Mouse (Mus musculus) neural tube, embryonic 11.5 days (tissue): Measurements from ENCODE around the gene Lrrk1. TPM values are rescaled to one million over a fixed set of nuclear protein-coding genes. Genes with fewer than 3 reads are reported as not detected.

ENCODE experiments used
- ATAC-seq: fragments of 200-750 bp; cut with Nextera tagmentation; 2 replicates; pipeline ENCODE4 v1.8.0; 2017; ENCODE audit warnings: moderate number of reproducible peaks, mild to moderate bottlenecking, moderate TSS enrichment, moderate library complexity; ENCODE audit not compliant: insufficient read depth, low FRiP score, low TSS enrichment
- DNase-seq: peaks from one replicate; pipeline ENCODE4 v3.0.0-alpha.2; 2015; ENCODE audit warnings: low spot score
- H3K27ac ChIP-seq: fragments of 300-500 bp; sonication (generic); 2 replicates; pipeline ENCODE4 v1.5.1; 2014; ENCODE audit warnings: low read depth, mild to moderate bottlenecking, low read length
- H3K27me3 ChIP-seq: fragments of 300-500 bp; sonication (generic); 2 replicates; pipeline ENCODE4 v1.6.1; 2014; ENCODE audit warnings: mild to moderate bottlenecking, low read length, mixed read lengths; ENCODE audit not compliant: control insufficient read depth, insufficient read depth
- H3K36me3 ChIP-seq: fragments of 300-500 bp; sonication (generic); 2 replicates; pipeline ENCODE4 v1.6.1; 2014; ENCODE audit warnings: mild to moderate bottlenecking, low read length, moderate library complexity, mixed read lengths; ENCODE audit not compliant: control insufficient read depth, insufficient read depth
- H3K4me1 ChIP-seq: fragments of 300-500 bp; sonication (generic); 2 replicates; pipeline ENCODE4 v1.6.1; 2014; ENCODE audit warnings: low read length, mixed read lengths; ENCODE audit not compliant: control insufficient read depth, insufficient read depth
- H3K4me2 ChIP-seq: fragments of 300-500 bp; sonication (generic); 2 replicates; pipeline ENCODE4 v1.6.1; 2014; ENCODE audit warnings: low read depth, mild to moderate bottlenecking, moderate library complexity
- H3K4me3 ChIP-seq: fragments of 300-500 bp; sonication (generic); 2 replicates; pipeline ENCODE4 v1.5.1; 2014; ENCODE audit warnings: low read depth, low read length
- H3K9ac ChIP-seq: fragments of 300-500 bp; sonication (generic); 2 replicates; pipeline ENCODE4 v1.6.1; 2014; ENCODE audit warnings: mild to moderate bottlenecking, low read length
- H3K9me3 ChIP-seq: fragments of 300-500 bp; sonication (generic); 2 replicates; pipeline ENCODE4 v1.6.1; 2016; ENCODE audit warnings: low read length; ENCODE audit not compliant: control insufficient read depth
- WGBS: fragments of 180-500 bp; shearing (Covaris S2); extraction: QIAGEN DNeasy Blood & Tissue Kit; methylation state at CpG from one replicate; pipeline ENCODE4 v1.1.7; 2014; 5-methylcytosine and 5-hydroxymethylcytosine counted together
- polyA plus RNA-seq: library from polyadenylated mRNA; unstranded; fragments of >200 nt; fragmentation: Nextera tagmentation; extraction: Ambion mirVana; gene quantifications from 2 replicates; pipeline ENCODE4 v1.2.1, GENCODE M21; 2014

Lrrk1 gene
- polyA plus RNA-seq, 1 experiment from 2014 or later, result 7.0 TPM

- no peaks in the 10 kb centered on the region for H3K36me3 ChIP-seq
- no peak overlapping the region for H3K4me3 ChIP-seq
- ATAC-seq (no peak), DNase-seq (no peak)
- no peak overlapping the region for H3K4me2 ChIP-seq
- H3K9me3 ChIP-seq, result no peaks in the 10 kb centered on the region
- H3K9ac ChIP-seq, result no peak overlapping the region
- no peaks in the 10 kb centered on the region for H3K4me1 ChIP-seq
- H3K27me3 ChIP-seq, result no peaks in the 10 kb centered on the region
- H3K27ac ChIP-seq, result no peak overlapping the region
- WGBS, result 89% methylated on average over 8 of the region's 8 CpGs
Observed at GRCm38 (mm10) chr7:66304993-66305713, 83.0 kb downstream of the Lrrk1 start.

GRCm38 (mm10) chr7:66303922-66304660 lies 84.1 kb downstream of the Lrrk1 start:
- Histone ChIP-seq H3K27ac (no peak overlapping the region), H3K4me3 (no peak overlapping the region), H3K9ac (no peak overlapping the region), H3K9me3 (no peaks in the 10 kb centered on the region), H3K4me1 (no peaks in the 10 kb centered on the region), H3K27me3 (no peaks in the 10 kb centered on the region), H3K4me2 (no peak overlapping the region), H3K36me3 (no peaks in the 10 kb centered on the region)
- whole genome bisulfite sequencing, result 89% methylated on average over 14 of the region's 14 CpGs
- ATAC-seq (no peak), DNase-seq (no peak)

GRCm38 (mm10) chr7:66301486-66301885 lies 86.7 kb downstream of the Lrrk1 start:
- H3K36me3 ChIP-seq, result no peaks in the 10 kb centered on the region
- H3K9ac ChIP-seq, result no peak overlapping the region
- H3K4me2 ChIP-seq, result no peak overlapping the region
- no peaks in the 10 kb centered on the region for H3K9me3 ChIP-seq
- no peak overlapping the region for H3K4me3 ChIP-seq
- H3K27ac ChIP-seq, result no peak overlapping the region
- 82% methylated on average over 4 of the region's 4 CpGs for WGBS
- no peak for ATAC-seq
- DNase-seq, result peak; percentile 9
- H3K27me3 ChIP-seq, result no peaks in the 10 kb centered on the region
- peaks cover 4% of the 10 kb centered on the region; the same call in 1 of the 2 replicates for H3K4me1 ChIP-seq

GRCm38 (mm10) chr7:66300680-66301079 lies 87.5 kb downstream of the Lrrk1 start:
- Histone ChIP-seq H3K9ac (no peak overlapping the region), H3K27ac (no peak overlapping the region), H3K4me2 (no peak overlapping the region), H3K9me3 (no peaks in the 10 kb centered on the region), H3K4me3 (no peak overlapping the region), H3K27me3 (no peaks in the 10 kb centered on the region), H3K4me1 (peaks cover 4% of the 10 kb centered on the region; the same call in 1 of the 2 replicates), H3K36me3 (no peaks in the 10 kb centered on the region)
- 9% methylated on average over 5 of the region's 5 CpGs for WGBS
- DNase-seq (peak; percentile 86), ATAC-seq (peak; percentile 73; the same call in 1 of the 2 replicates)

GRCm38 (mm10) chr7:66297656-66298021 lies 90.5 kb downstream of the Lrrk1 start:
- 69% methylated on average over 9 of the region's 9 CpGs for WGBS
- Histone ChIP-seq H3K4me3 (no peak overlapping the region), H3K27ac (no peak overlapping the region), H3K9me3 (no peaks in the 10 kb centered on the region), H3K9ac (no peak overlapping the region), H3K27me3 (no peaks in the 10 kb centered on the region), H3K4me1 (peaks cover 12% of the 10 kb centered on the region), H3K4me2 (no peak overlapping the region), H3K36me3 (no peaks in the 10 kb centered on the region)
- peak; percentile 8 for DNase-seq
- ATAC-seq, result no peak

GRCm38 (mm10) chr7:66296921-66297655 lies 91.1 kb downstream of the Lrrk1 start:
- Histone ChIP-seq H3K4me1 (peaks cover 12% of the 10 kb centered on the region), H3K36me3 (no peaks in the 10 kb centered on the region), H3K27me3 (no peaks in the 10 kb centered on the region), H3K4me2 (no peak overlapping the region), H3K4me3 (no peak overlapping the region), H3K9ac (no peak overlapping the region), H3K27ac (no peak overlapping the region), H3K9me3 (no peaks in the 10 kb centered on the region)
- WGBS, result 56% methylated on average over 12 of the region's 12 CpGs
- DNase-seq, result peak; percentile 11
- no peak for ATAC-seq

GRCm38 (mm10) chr7:66292552-66293376 lies 95.4 kb downstream of the Lrrk1 start:
- Histone ChIP-seq H3K4me2 (no peak overlapping the region), H3K4me1 (peaks cover 12% of the 10 kb centered on the region), H3K9ac (no peak overlapping the region), H3K36me3 (no peaks in the 10 kb centered on the region), H3K27me3 (no peaks in the 10 kb centered on the region), H3K9me3 (no peaks in the 10 kb centered on the region), H3K27ac (no peak overlapping the region), H3K4me3 (no peak overlapping the region)
- DNase-seq (peak; percentile 39), ATAC-seq (no peak)
- WGBS, result 36% methylated on average over 19 of the region's 19 CpGs

- no peaks in the 10 kb centered on the region for H3K9me3 ChIP-seq
- no peak overlapping the region for H3K27ac ChIP-seq
- H3K9ac ChIP-seq, result no peak overlapping the region
- 81% methylated on average over 8 of the region's 8 CpGs for WGBS
- no peak for ATAC-seq
- H3K27me3 ChIP-seq, result no peaks in the 10 kb centered on the region
- H3K36me3 ChIP-seq, result no peaks in the 10 kb centered on the region
- H3K4me3 ChIP-seq, result no peak overlapping the region
- peaks cover 7% of the 10 kb centered on the region for H3K4me1 ChIP-seq
- H3K4me2 ChIP-seq, result no peak overlapping the region
- no peak for DNase-seq
Observed at GRCm38 (mm10) chr7:66292010-66292409, 96.1 kb downstream of the Lrrk1 start.
